Mouse (Mus musculus): ENCODE measurements at regions not wholly inside any gene's neighbourhood (a gene's known extent, or its start where the extent isn't known, plus 50 kb on each side); places are given as distances from the start of the nearest gene placed in this dataset.

DNA sequence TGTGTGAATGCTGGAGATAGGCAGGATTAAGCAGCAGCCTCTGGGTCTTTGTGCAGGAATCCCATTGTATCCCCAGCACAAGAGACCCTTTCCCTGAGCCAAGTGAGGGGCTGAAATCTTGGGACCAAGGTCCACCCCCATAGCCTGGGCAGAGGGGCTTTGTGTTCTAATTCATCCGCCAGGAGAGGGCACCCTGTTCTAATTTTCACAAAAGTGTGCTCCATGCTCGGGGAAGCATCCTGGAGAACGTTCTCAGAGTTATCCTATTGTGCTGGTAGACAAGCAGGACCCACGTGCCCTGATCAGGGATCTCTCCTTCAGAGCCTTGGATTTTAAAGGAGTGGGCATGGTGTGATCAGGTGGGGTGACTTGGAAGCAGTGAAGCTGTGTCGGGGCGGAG lies 191.5 kb upstream of the 4931429L15Rik start:
- TF ChIP-seq MAX (IDR thresholded peaks at IDR 0.05), result no peak
- no peak for TF ChIP-seq MYOG (IDR thresholded peaks at IDR 0.05; ENCODE audit: control insufficient read depth, extremely low read depth, insufficient read length)
- no peak for TF ChIP-seq CTCF (IDR thresholded peaks at IDR 0.05; ENCODE audit: control insufficient read depth, insufficient read depth, insufficient read length)
- no peak for TF ChIP-seq USF1 (IDR thresholded peaks at IDR 0.05; ENCODE audit: low read depth)
- TF ChIP-seq MYOD1 (IDR thresholded peaks at IDR 0.05; ENCODE audit: control insufficient read depth, insufficient read length, low read depth), result no peak
- TF ChIP-seq CEBPB (IDR thresholded peaks at IDR 0.05; ENCODE audit: low read depth), result no peak
